Mouse (Mus musculus): ENCODE results near the gene Phf1. TPM values are rescaled to one million over a fixed set of nuclear protein-coding genes. Genes with fewer than 3 reads are reported as not detected.

Phf1 gene
- polyA plus RNA-seq (2012), result 5.0 and 6.2 TPM in 2 replicates

- H3K4me3 ChIP-seq (replicated peaks), result peak within 1 kb of the TSS; percentile 75
- no peaks in the 10 kb centered on the region for H3K27me3 ChIP-seq (ENCODE audit: control insufficient read depth)
- TF ChIP-seq TAL1 (IDR thresholded peaks at IDR 0.05; ENCODE audit: low read length), result no peak
- H3K4me1 ChIP-seq (ENCODE audit: control insufficient read depth), result peaks cover 41% of the 10 kb centered on the region
- peaks cover 95% of the 10 kb centered on the region for H3K36me3 ChIP-seq (ENCODE audit: control insufficient read depth)
- no peaks in the 10 kb centered on the region for H3K9me3 ChIP-seq (ENCODE audit: control insufficient read depth, low read length)
Observed at GRCm38 (mm10) chr17:26932839-26933398, at the start of gene Phf1. Phf1 (plus strand) TSS chr17:26933052.

DNA sequence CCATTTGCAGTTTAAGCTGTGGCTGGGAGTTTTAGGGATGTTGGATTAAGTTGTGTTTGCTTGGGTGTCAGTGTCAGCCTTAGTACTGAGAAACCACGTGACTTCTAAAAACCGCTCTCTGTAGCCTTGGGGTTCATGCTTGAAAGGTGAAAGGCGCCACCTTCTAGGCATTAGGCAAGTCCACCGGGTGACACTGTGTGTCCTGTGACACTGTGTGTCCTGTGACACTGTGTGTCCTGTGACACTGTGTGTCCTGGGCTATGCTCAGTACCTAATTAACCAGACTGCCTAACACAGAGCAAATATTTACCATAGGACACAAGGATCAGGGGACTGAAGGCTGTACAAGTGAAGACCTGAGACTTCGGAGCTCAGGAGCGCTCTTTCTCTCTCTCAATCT, 49.3 kb upstream of the Phf1 start:
- TF ChIP-seq GATA1 (IDR thresholded peaks at IDR 0.05; ENCODE audit: low read length), result no peak
- no peak for TF ChIP-seq TAL1 (IDR thresholded peaks at IDR 0.05; ENCODE audit: low read length)
- Histone ChIP-seq H3K4me3 (replicated peaks) (no peak overlapping the region), H3K36me3 (ENCODE audit: control insufficient read depth) (no peaks in the 10 kb centered on the region), H3K27me3 (ENCODE audit: control insufficient read depth) (no peaks in the 10 kb centered on the region), H3K9me3 (ENCODE audit: control insufficient read depth, low read length) (0 out of 2 replicates have a peak, but pooled peaks cover 2% of the 10 kb centered on the region), H3K4me1 (ENCODE audit: control insufficient read depth) (peaks cover 33% of the 10 kb centered on the region)

- Histone ChIP-seq H3K9me3 (ENCODE audit: control insufficient read depth, low read length) (no peaks in the 10 kb centered on the region), H3K36me3 (ENCODE audit: control insufficient read depth) (no peaks in the 10 kb centered on the region), H3K27me3 (ENCODE audit: control insufficient read depth) (no peaks in the 10 kb centered on the region), H3K4me1 (ENCODE audit: control insufficient read depth) (peaks cover 33% of the 10 kb centered on the region), H3K4me3 (replicated peaks) (peak overlapping the region; percentile 62)
- TF ChIP-seq TAL1 (IDR thresholded peaks at IDR 0.05; ENCODE audit: low read length) (no peak), GATA1 (IDR thresholded peaks at IDR 0.05; ENCODE audit: low read length) (no peak)
Observed at GRCm38 (mm10) chr17:26884995-26885926, 47.6 kb upstream of the Phf1 start.

GRCm38 (mm10) chr17:26886047-26886749, 46.7 kb upstream of the Phf1 start:
- Histone ChIP-seq H3K9me3 (ENCODE audit: control insufficient read depth, low read length) (no peaks in the 10 kb centered on the region), H3K27me3 (ENCODE audit: control insufficient read depth) (no peaks in the 10 kb centered on the region), H3K4me3 (replicated peaks) (peak overlapping the region; percentile 62), H3K36me3 (ENCODE audit: control insufficient read depth) (no peaks in the 10 kb centered on the region), H3K4me1 (ENCODE audit: control insufficient read depth) (peaks cover 33% of the 10 kb centered on the region)
- no peak for TF ChIP-seq TAL1 (IDR thresholded peaks at IDR 0.05; ENCODE audit: low read length)
- no peak for TF ChIP-seq GATA1 (IDR thresholded peaks at IDR 0.05; ENCODE audit: low read length)

DNA sequence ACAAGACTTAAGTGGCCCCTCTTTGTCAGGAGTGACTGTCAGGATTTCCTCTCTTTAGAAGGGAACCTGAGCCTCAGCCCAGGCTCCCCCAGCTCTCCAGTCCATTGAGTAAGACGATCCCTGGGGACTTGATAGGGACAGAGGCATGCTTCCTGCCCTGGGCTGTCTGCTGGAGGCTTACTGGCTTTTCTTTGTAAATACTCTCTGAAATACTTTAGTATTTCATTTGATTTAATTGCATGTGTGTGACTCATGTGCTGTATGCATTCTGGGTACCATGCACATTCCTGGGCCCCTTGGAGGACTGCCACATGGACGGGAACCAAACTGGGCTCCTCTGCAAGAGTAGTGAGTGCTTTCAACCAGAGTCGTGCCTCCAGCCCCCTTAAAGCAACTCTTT, 44.9 kb upstream of the Phf1 start:
- Histone ChIP-seq H3K36me3 (ENCODE audit: control insufficient read depth) (no peaks in the 10 kb centered on the region), H3K9me3 (ENCODE audit: control insufficient read depth, low read length) (no peaks in the 10 kb centered on the region), H3K4me1 (ENCODE audit: control insufficient read depth) (peaks cover 33% of the 10 kb centered on the region), H3K4me3 (replicated peaks) (no peak overlapping the region), H3K27me3 (ENCODE audit: control insufficient read depth) (peaks cover 4% of the 10 kb centered on the region)
- TF ChIP-seq GATA1 (IDR thresholded peaks at IDR 0.05; ENCODE audit: low read length) (no peak), TAL1 (IDR thresholded peaks at IDR 0.05; ENCODE audit: low read length) (no peak)

DNA sequence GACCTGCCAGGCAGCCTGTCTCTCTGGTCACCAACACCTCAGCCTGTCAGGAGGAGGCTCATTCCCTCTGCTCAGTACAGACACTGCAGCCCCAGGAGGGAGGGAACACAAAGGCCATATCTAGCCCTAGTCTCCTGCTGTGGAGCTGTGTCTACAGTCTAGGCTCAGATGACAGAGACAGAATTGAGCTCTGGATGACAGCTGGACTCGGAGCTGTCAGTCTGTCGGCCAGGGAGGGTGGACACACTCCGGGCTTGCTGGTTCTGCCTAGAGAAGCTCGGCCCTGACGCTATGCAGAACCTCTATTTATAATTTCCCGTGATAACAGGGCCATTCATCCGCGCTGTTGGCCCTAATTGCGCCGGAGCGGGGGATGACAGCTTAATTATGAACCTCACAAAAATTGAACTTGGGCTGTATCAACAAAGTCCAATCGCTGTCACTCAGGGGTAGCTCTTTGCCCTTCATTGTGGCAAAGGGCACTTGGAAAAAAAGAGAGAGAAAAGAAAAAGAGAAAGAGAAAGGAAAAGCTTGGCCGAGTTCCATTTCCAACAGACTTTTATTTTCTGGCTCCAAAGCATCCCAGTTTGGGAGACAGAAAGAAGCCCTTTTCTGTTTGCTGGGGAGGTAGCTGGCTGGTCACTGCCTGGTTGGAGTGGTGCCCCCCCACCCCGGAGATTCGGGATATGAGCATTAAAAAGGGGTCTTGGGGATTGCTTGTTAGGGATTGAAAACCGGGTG, 40.0 kb upstream of the Phf1 start:
- H3K27me3 ChIP-seq (ENCODE audit: control insufficient read depth), result peaks cover 9% of the 10 kb centered on the region
- 0 out of 2 replicates have a peak, but pooled peaks cover 3% of the 10 kb centered on the region for H3K4me1 ChIP-seq (ENCODE audit: control insufficient read depth)
- H3K4me3 ChIP-seq (replicated peaks), result no peak overlapping the region
- H3K36me3 ChIP-seq (ENCODE audit: control insufficient read depth), result no peaks in the 10 kb centered on the region
- TF ChIP-seq TAL1 (IDR thresholded peaks at IDR 0.05; ENCODE audit: low read length) (no peak), GATA1 (IDR thresholded peaks at IDR 0.05; ENCODE audit: low read length) (no peak)
- H3K9me3 ChIP-seq (ENCODE audit: control insufficient read depth, low read length), result peaks cover 4% of the 10 kb centered on the region

- H3K36me3 ChIP-seq (ENCODE audit: control insufficient read depth), result no peaks in the 10 kb centered on the region
- H3K27me3 ChIP-seq (ENCODE audit: control insufficient read depth), result peaks cover 9% of the 10 kb centered on the region
- TF ChIP-seq GATA1 (IDR thresholded peaks at IDR 0.05; ENCODE audit: low read length) (no peak), TAL1 (IDR thresholded peaks at IDR 0.05; ENCODE audit: low read length) (no peak)
- H3K4me3 ChIP-seq (replicated peaks), result no peak overlapping the region
- H3K9me3 ChIP-seq (ENCODE audit: control insufficient read depth, low read length), result peaks cover 4% of the 10 kb centered on the region
- H3K4me1 ChIP-seq (ENCODE audit: control insufficient read depth), result 0 out of 2 replicates have a peak, but pooled peaks cover 3% of the 10 kb centered on the region
Observed at GRCm38 (mm10) chr17:26893492-26893891, 39.4 kb upstream of the Phf1 start.

GRCm38 (mm10) chr17:26894342-26894741, 38.5 kb upstream of the Phf1 start:
- H3K4me3 ChIP-seq (replicated peaks), result no peak overlapping the region
- no peaks in the 10 kb centered on the region for H3K36me3 ChIP-seq (ENCODE audit: control insufficient read depth)
- peaks cover 9% of the 10 kb centered on the region for H3K27me3 ChIP-seq (ENCODE audit: control insufficient read depth)
- TF ChIP-seq GATA1 (IDR thresholded peaks at IDR 0.05; ENCODE audit: low read length), result no peak
- TF ChIP-seq TAL1 (IDR thresholded peaks at IDR 0.05; ENCODE audit: low read length), result no peak
- H3K9me3 ChIP-seq (ENCODE audit: control insufficient read depth, low read length), result peaks cover 4% of the 10 kb centered on the region
- H3K4me1 ChIP-seq (ENCODE audit: control insufficient read depth), result 0 out of 2 replicates have a peak, but pooled peaks cover 3% of the 10 kb centered on the region
